ENCODE assay signal across 8 mouse cellular contexts in genomic region chr1:72873511-72874286, GRCm38 (mm10). TPM values are rescaled to one million over a fixed set of nuclear protein-coding genes. Genes with fewer than 3 reads are reported as not detected.
DNase-seq lines count a peak whose midpoint lies in the region; ATAC-seq and TF ChIP-seq lines count a peak whose summit lies in the region.

No protein-coding gene starts in this region.

- H3K27ac ChIP-seq in gastrocnemius, adult 2 months: peak overlapping the region; percentile 89
- peak overlapping the region; percentile 88 for H3K27ac ChIP-seq in intestine, embryonic 14.5 days (ENCODE audit: low read depth)
- peak overlapping the region; percentile 85 for H3K27ac ChIP-seq in limb, embryonic 10.5 days
- peak overlapping the region; percentile 58; the same call in 1 of the 2 replicates for H3K27ac ChIP-seq in neural tube, embryonic 11.5 days (ENCODE audit: low read depth, low read length)

- peak overlapping the region; percentile 85 for H3K4me2 ChIP-seq in intestine, embryonic 14.5 days (ENCODE audit: low read length)
- H3K4me2 ChIP-seq in neural tube, embryonic 11.5 days (ENCODE audit: low read depth): peak overlapping the region; percentile 89

- TF ChIP-seq CTCF in gastrocnemius, adult 2 months (IDR thresholded peaks at IDR 0.05): peak; percentile 10; the same call in 1 of the 2 replicates

- H3K4me3 ChIP-seq in gastrocnemius, adult 2 months: peak overlapping the region; percentile 71
- peak overlapping the region; percentile 47 for H3K4me3 ChIP-seq in intestine, embryonic 14.5 days (ENCODE audit: low read depth, low read length)
- H3K4me3 ChIP-seq in limb, embryonic 10.5 days: peak overlapping the region; percentile 65
- peak overlapping the region; percentile 62 for H3K4me3 ChIP-seq in neural tube, embryonic 11.5 days (ENCODE audit: low read depth, low read length)

- H3K9ac ChIP-seq in intestine, embryonic 14.5 days (ENCODE audit: low read length): peak overlapping the region; percentile 80
- peak overlapping the region; percentile 80 for H3K9ac ChIP-seq in neural tube, embryonic 11.5 days (ENCODE audit: low read length)

- peaks cover 35% of the 10 kb centered on the region for H3K4me1 ChIP-seq in intestine, embryonic 14.5 days (replicated peaks; ENCODE audit: control insufficient read depth, insufficient read depth, low read length)
- peaks cover 80% of the 10 kb centered on the region for H3K4me1 ChIP-seq in limb, embryonic 10.5 days
- peaks cover 21% of the 10 kb centered on the region for H3K4me1 ChIP-seq in neural tube, embryonic 11.5 days (ENCODE audit: control insufficient read depth, insufficient read depth, low read length)

- peak; percentile 62 to 78 for DNase-seq in left cerebral cortex, adult 18-20 months (ENCODE audit: low spot score in 2 of 2)
- no peak for DNase-seq in left cerebral cortex, adult 11 months (ENCODE audit: low spot score)
- peak; percentile 76 to 78 for DNase-seq in cerebellum, postnatal 10 days
- DNase-seq in gastrocnemius, adult 2 months: peak; percentile 82
- DNase-seq in intestine, embryonic 14.5 days (ENCODE audit: low spot score): peak; percentile 87
- DNase-seq in limb, embryonic 10.5 days (ENCODE audit: low spot score): peak; percentile 77
- DNase-seq in neural tube, embryonic 11.5 days (ENCODE audit: low spot score): peak; percentile 73

- intact Hi-C loops in gastrocnemius, adult 2 months (cut with DNase I): loop anchor here (2.0 kb wide), 1 partner anchor 93 kb away; no protein-coding TSS in a partner anchor

- H3K36me3 ChIP-seq in intestine, embryonic 14.5 days (ENCODE audit: control insufficient read depth, insufficient read depth, low read length): no peaks in the 10 kb centered on the region
- no peaks in the 10 kb centered on the region for H3K36me3 ChIP-seq in limb, embryonic 10.5 days
- no peaks in the 10 kb centered on the region for H3K36me3 ChIP-seq in neural tube, embryonic 11.5 days (ENCODE audit: control insufficient read depth, insufficient read depth, low read length)

- no peaks in the 10 kb centered on the region for H3K9me3 ChIP-seq in intestine, embryonic 14.5 days (ENCODE audit: control insufficient read depth, low read length)
- no peaks in the 10 kb centered on the region for H3K9me3 ChIP-seq in limb, embryonic 10.5 days (replicated peaks)
- no peaks in the 10 kb centered on the region for H3K9me3 ChIP-seq in neural tube, embryonic 11.5 days (ENCODE audit: control insufficient read depth, low read length)

- ATAC-seq in intestine, embryonic 14.5 days (replicated peaks; ENCODE audit: low FRiP score, low TSS enrichment, low read depth): peak; percentile 9
- ATAC-seq in neural tube, embryonic 11.5 days (ENCODE audit: insufficient read depth, low FRiP score, low TSS enrichment): no peak
- no peak for ATAC-seq in activated CD4-positive, CD25-positive, alpha-beta regulatory T cell, adult 4 months

- 0 out of 2 replicates have a peak, but pooled peaks cover 3% of the 10 kb centered on the region for H3K27me3 ChIP-seq in intestine, embryonic 14.5 days (replicated peaks; ENCODE audit: control insufficient read depth, insufficient read depth, low read length)
- H3K27me3 ChIP-seq in limb, embryonic 10.5 days (ENCODE audit: low read depth, poor library complexity, severe bottlenecking): peaks cover 77% of the 10 kb centered on the region
- peaks cover 16% of the 10 kb centered on the region for H3K27me3 ChIP-seq in neural tube, embryonic 11.5 days (ENCODE audit: control insufficient read depth, insufficient read depth, low read length)

- 0% methylated on average over 43 of the region's 43 CpGs for WGBS in intestine, embryonic 14.5 days
- WGBS in limb, embryonic 10.5 days: under 1% methylated on average over 43 of the region's 43 CpGs
- under 1% methylated on average over 43 of the region's 43 CpGs for WGBS in neural tube, embryonic 11.5 days

RNA-seq across cellular contexts. Expression of gene Igfbp5, which starts 1.0 kb away (rescaled TPM):
- total RNA-seq in left cerebral cortex, adult 18-20 months (2021): 10 to 100 TPM; 42.5 to 62.4 TPM
- total RNA-seq in gastrocnemius, adult 2 months (2021): 100 to 1,000 TPM; 248 to 267 TPM
- polyA plus RNA-seq in intestine, embryonic 14.5 days (2014; fragmentation: Nextera tagmentation; extraction: Ambion mirVana): 46.2 and 53.1 TPM in 2 replicates
- 44.4 and 55.4 TPM in 2 replicates for polyA plus RNA-seq in limb, embryonic 10.5 days (2016; fragmentation: Nextera tagmentation; extraction: Ambion mirVana)
- polyA plus RNA-seq in neural tube, embryonic 11.5 days (2014; fragmentation: Nextera tagmentation; extraction: Ambion mirVana): 65.4 and 68.5 TPM in 2 replicates
- not detected for polyA plus RNA-seq in activated CD4-positive, CD25-positive, alpha-beta regulatory T cell, adult 4 months (2017; shearing (Covaris generic))

RNA-seq across cellular contexts. Expression of gene Igfbp2, which starts 49.4 kb away (rescaled TPM):
- total RNA-seq in left cerebral cortex, adult 18-20 months (2021): 10 to 100 TPM; 63.4 to 79.3 TPM
- not detected for total RNA-seq in gastrocnemius, adult 2 months (2021)
- 194 and 217 TPM in 2 replicates for polyA plus RNA-seq in intestine, embryonic 14.5 days (2014; fragmentation: Nextera tagmentation; extraction: Ambion mirVana)
- polyA plus RNA-seq in limb, embryonic 10.5 days (2016; fragmentation: Nextera tagmentation; extraction: Ambion mirVana): 198 and 264 TPM in 2 replicates
- polyA plus RNA-seq in neural tube, embryonic 11.5 days (2014; fragmentation: Nextera tagmentation; extraction: Ambion mirVana): 403 and 422 TPM in 2 replicates
- not detected for polyA plus RNA-seq in activated CD4-positive, CD25-positive, alpha-beta regulatory T cell, adult 4 months (2017; shearing (Covaris generic))

Comparison
In these comparisons a context has a peak if more than half of its experiments do, and no peak if none do; other contexts are left out.
1. RNA of gene Igfbp5, which starts 1.0 kb away (polyA plus RNA-seq): 65.4 to 68.5 TPM in neural tube, embryonic 11.5 days, 44.4 to 55.4 TPM in limb, embryonic 10.5 days and 46.2 to 53.1 TPM in intestine, embryonic 14.5 days; not detected in activated CD4-positive, CD25-positive, alpha-beta regulatory T cell, adult 4 months; every median in the first group is over 10 times any median in the second.
2. RNA of gene Igfbp2, which starts 49.4 kb away (polyA plus RNA-seq): 403 to 422 TPM in neural tube, embryonic 11.5 days, 198 to 264 TPM in limb, embryonic 10.5 days and 194 to 217 TPM in intestine, embryonic 14.5 days; not detected in activated CD4-positive, CD25-positive, alpha-beta regulatory T cell, adult 4 months; every median in the first group is over 100 times any median in the second.
3. Peak in every context shown above with its lines, with median percentiles within 50 percentile points of each other: H3K27ac ChIP-seq and H3K4me3 ChIP-seq.